Mouse (Mus musculus) Patski (cell line): ENCODE measurements around the gene C2cd4b. TPM values are rescaled to one million over a fixed set of nuclear protein-coding genes. Genes with fewer than 3 reads are reported as not detected.

Experiments
- ATAC-seq: fragments of 100-300 bp; one replicate; pipeline ENCODE4 v1.8.0; 2021
- CTCF ChIA-PET: fragments of 350-600 bp; sonication (Branson Sonifier 250); formaldehyde crosslinking; loops from one replicate; lab custom pipeline; 2022; ENCODE audit warnings: inconsistent platforms; lab: Charles Lee
- POLR2A ChIA-PET: fragments of 350-600 bp; sonication (Branson Sonifier 250); formaldehyde crosslinking; loops from one replicate; lab custom pipeline; 2022; ENCODE audit warnings: antibody characterized with exemption, inconsistent platforms; lab: Charles Lee
- DNase-seq: peaks from one replicate; pipeline ENCODE4 v3.0.0-alpha.2; 2011; ENCODE audit warnings: low read depth, low spot score
- H3K27me3 ChIP-seq: fragments of 371-371 bp; one replicate; pipeline ENCODE4 v1.5.1; 2021
- CTCF ChIP-seq: fragments of 100-300 bp; IDR thresholded peaks from one replicate; pipeline ENCODE4 v1.5.1; 2021
- in situ Hi-C: fragments of 300-500 bp; cut with MboI; formaldehyde crosslinking; loops from 3 replicates; pipeline ENCODE4 v1.11.1; 2018; ENCODE audit warnings: low pct_unique_long_range_greater_than_20kb, mixed read lengths
- polyA plus RNA-seq: library from polyadenylated mRNA; unstranded; gene quantifications from one replicate; pipeline ENCODE4 v1.2.3, GENCODE M21; 2021

Gene C2cd4b
- polyA plus RNA-seq, 1 experiment from 2014 or later = 0.09 TPM

DNA sequence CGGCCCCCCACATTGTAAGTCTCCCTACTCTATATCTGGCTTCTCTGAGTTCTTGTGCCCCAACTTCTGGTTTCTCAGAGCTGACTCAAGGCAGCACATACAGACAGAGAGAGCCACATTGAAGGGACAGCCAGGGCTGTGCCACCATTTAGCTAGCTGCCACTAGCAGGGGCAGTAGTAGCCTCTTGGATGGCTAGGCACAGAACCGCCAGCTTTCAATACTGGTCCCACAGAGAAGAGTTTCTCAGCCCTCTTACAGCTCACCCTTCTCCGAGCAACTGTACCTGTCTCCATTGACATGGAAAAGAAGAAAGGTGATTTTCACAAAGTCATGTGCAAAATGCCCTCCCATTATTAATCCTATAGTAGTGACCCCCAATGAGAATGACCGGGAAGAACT is 35.4 kb downstream of the C2cd4b start:
- no peak for DNase-seq
- ChIA-PET CTCF (no interaction called here), POLR2A (no interaction called here)
- H3K27me3 ChIP-seq = peaks cover 36% of the 10 kb centered on the region
- TF ChIP-seq CTCF = no peak
- in situ Hi-C loops = loop anchor here (5.0 kb wide), 1 partner anchor 37 kb away; the partner anchor contains the start of gene C2cd4b
- ATAC-seq = no peak

DNA sequence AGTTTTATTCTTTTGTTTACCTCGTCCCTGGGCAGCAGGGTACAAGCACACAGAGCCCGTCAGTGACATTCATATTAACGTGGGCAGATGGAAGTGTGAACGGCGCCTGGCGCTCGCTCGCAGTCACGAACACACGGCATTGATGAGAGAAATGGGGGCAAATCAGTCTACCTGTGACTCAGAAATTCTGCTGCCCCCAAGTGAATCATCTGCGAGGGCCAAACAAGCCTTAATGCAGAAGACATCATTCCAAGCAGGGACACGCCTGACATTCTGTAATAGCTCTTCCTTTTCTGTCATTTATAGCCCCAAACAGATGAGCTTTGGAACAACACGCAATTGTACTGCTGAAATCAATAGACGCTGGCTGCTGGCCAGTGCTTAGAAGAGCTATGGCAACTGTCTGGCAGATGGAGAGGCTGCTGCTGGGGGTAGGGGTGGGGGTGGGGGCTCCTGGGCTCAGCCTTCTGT is 36.0 kb downstream of the C2cd4b start:
- in situ Hi-C loops = loop anchor here (5.0 kb wide), 1 partner anchor 38 kb away; the partner anchor contains the start of gene C2cd4b
- no peak for DNase-seq
- TF ChIP-seq CTCF = no peak
- ChIA-PET CTCF (no interaction called here), POLR2A (no interaction called here)
- ATAC-seq = no peak
- peaks cover 34% of the 10 kb centered on the region for H3K27me3 ChIP-seq

DNA sequence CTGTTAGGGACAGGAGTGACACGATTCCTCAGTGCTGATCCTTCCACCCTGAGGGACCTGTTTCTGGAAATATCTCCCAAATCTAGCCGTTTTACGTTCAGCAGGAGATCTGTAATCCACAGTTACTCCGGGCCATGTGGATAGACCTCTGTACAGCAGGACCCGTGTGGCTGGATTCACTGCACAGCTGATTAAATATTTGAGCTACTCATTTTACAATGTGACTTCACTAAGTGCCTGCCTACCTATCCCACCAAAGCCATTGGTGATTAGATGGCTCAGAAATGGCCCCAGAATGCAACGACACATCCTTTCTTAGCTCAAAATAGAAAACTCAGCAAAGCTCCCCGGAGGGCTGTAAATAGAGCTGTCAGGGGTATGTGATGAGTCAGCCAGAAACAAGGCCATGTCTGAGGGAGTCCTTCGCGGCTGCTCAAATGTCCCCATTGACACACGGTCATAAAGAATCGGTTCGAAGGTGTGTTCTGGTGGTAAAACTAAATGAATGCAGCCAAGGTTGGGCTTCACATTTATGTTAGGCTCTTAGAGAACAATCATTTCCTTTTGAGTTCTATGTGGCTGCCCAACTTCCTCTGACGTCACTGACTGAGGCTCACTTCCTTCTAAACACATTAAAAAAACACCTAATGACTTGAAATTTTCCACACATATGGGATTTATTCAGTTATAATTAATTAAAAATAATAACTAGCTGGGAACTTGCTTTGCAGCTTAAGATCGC is 40.0 kb downstream of the C2cd4b start:
- ChIA-PET CTCF (interaction anchor here (1.1 to 2.5 kb wide), 3 partner anchors 9 to 40 kb away, joined by 4 to 7 read pairs (median 5); partner anchors contain the start of gene C2cd4b), POLR2A (no interaction called here)
- ATAC-seq = no peak
- DNase-seq = no peak
- in situ Hi-C loops = loop anchor here (5.0 kb wide), 1 partner anchor 42 kb away; the partner anchor contains the start of gene C2cd4b
- no peak for TF ChIP-seq CTCF
- peaks cover 25% of the 10 kb centered on the region for H3K27me3 ChIP-seq

DNA sequence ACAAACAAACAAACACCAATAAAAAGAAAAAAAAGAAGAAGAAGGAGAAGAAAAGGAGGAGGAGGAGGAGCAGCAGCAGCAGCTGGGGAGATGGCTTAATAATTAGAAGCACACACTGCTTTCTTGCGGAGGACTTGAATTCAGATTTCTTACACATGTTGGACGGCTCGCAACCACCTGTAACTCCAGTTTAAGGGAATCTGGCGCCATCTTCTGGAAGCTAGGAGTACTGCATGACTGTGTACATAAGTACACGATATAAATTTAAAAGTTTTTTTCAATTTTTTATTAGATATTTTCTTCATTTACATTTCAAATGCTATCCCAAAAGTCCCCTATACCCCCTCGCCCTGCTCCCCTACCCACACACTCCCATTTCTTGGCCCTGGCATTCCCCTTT is 43.0 kb downstream of the C2cd4b start:
- CTCF ChIA-PET = interaction anchor here (1.0 to 2.1 kb wide), 4 partner anchors 10 to 90 kb away, joined by 3 to 6 read pairs (median 4); partner anchors contain the start of gene C2cd4b
- POLR2A ChIA-PET = interaction anchor here (0.9 kb wide), 1 partner anchor 43 kb away, joined by 3 read pairs; the partner anchor contains the start of gene C2cd4b
- TF ChIP-seq CTCF = peak; percentile 75
- ATAC-seq (no peak), DNase-seq (no peak)
- H3K27me3 ChIP-seq = peaks cover 33% of the 10 kb centered on the region
- in situ Hi-C loops = loop anchor here (10.0 kb wide), 1 partner anchor 117 kb away; no protein-coding TSS in a partner anchor

DNA sequence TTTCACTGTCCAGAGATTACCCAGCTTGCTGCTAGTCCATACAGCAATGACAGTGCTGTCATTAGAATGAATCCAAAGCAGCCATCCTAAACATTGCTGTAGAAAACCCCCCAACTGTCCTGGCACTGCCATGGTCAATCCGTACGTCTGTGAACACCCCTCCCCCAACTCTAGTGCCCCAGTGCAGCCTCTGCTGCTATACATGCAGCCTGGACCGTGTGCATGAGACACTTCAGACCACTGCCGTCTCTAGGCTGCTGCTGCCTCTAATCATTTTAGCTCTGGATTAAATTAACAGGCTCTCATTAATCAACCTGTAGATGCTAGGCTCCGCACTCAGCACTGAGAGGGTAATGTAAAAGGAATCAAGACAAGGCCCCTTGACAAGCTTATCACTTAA is 47.8 kb downstream of the C2cd4b start:
- in situ Hi-C loops = loop anchor here (10.0 kb wide), 1 partner anchor 122 kb away; no protein-coding TSS in a partner anchor
- TF ChIP-seq CTCF = no peak
- ChIA-PET CTCF (no interaction called here), POLR2A (no interaction called here)
- no peak for DNase-seq
- ATAC-seq = no peak
- H3K27me3 ChIP-seq = peaks cover 50% of the 10 kb centered on the region

DNA sequence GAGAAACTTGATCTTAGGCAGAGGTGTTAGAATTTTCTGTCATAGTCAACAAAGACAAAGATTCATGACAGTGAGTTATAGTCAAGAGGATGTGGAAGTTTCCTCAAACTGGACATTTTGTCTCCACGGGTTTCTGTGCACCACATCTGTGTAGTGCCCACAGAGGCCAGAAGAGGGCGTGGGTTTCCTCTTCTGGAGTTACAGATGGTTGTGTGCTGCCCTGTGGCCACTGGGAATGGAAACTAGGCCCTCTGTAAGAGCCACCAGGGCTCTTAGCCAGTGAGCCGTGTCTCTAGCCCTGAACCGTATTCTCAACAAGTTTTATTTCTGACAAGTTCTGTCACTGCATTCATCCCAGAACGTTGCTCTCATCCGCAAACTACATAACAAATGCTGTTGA is 51.3 kb downstream of the C2cd4b start:
- ChIA-PET CTCF (no interaction called here), POLR2A (no interaction called here)
- in situ Hi-C loops = no loop called here
- ATAC-seq (no peak), DNase-seq (no peak)
- peaks cover 26% of the 10 kb centered on the region for H3K27me3 ChIP-seq
- peak; percentile 44 for TF ChIP-seq CTCF

Other genes with a start within 250 kb of the C2cd4b start
- 30.8 TPM for gene Tln2, start 199.7 kb upstream of the C2cd4b start, polyA plus RNA-seq
- gene C2cd4a, start 72.9 kb downstream of the C2cd4b start, polyA plus RNA-seq = 0.35 TPM
- 81.0 TPM for gene Vps13c, start 81.0 kb downstream of the C2cd4b start, polyA plus RNA-seq